Mouse (Mus musculus): ENCODE results near the gene Brms1l. TPM values are rescaled to one million over a fixed set of nuclear protein-coding genes. Genes with fewer than 3 reads are reported as not detected.

Brms1l gene
- polyA plus RNA-seq, 1 experiment: 5.3 TPM

GRCm38 (mm10) chr12:55859409-55860349, 23.6 kb downstream of the Brms1l start:
- 97% methylated on average over 17 of the region's 17 CpGs for WGBS
- no peak for DNase-seq (ENCODE audit: low read depth, low spot score)

- DNase-seq (ENCODE audit: low read depth, low spot score): no peak
- 95% methylated on average over 7 of the region's 7 CpGs for WGBS
Observed at GRCm38 (mm10) chr12:55860631-55861030, 24.5 kb downstream of the Brms1l start.

- 91% methylated on average over 4 of the region's 4 CpGs for WGBS
- no peak for DNase-seq (ENCODE audit: low read depth, low spot score)
Observed at GRCm38 (mm10) chr12:55867738-55868137, 31.6 kb downstream of the Brms1l start.

GRCm38 (mm10) chr12:55869622-55870322, 33.6 kb downstream of the Brms1l start:
- DNase-seq (ENCODE audit: low read depth, low spot score): no peak
- 90% methylated on average over 5 of the region's 5 CpGs for WGBS

GRCm38 (mm10) chr12:55885449-55885848, 49.3 kb downstream of the Brms1l start:
- WGBS: 55% methylated on average over 4 of the region's 4 CpGs

GRCm38 (mm10) chr12:55888570-55888969, 52.4 kb downstream of the Brms1l start:
- WGBS: 28% methylated on average over 5 of the region's 5 CpGs

More at GRCm38 (mm10) chr12:55885449-55885848, 49.3 kb downstream of the Brms1l start:
- no peak for DNase-seq (ENCODE audit: low read depth, low spot score)

GRCm38 (mm10) chr12:55904801-55905200, 68.7 kb downstream of the Brms1l start:
- 71% methylated on average over 1 of the region's 1 CpGs for WGBS
- DNase-seq (ENCODE audit: low read depth, low spot score): no peak

More at GRCm38 (mm10) chr12:55888570-55888969, 52.4 kb downstream of the Brms1l start:
- no peak for DNase-seq (ENCODE audit: low read depth, low spot score)

- no peak for DNase-seq (ENCODE audit: low read depth, low spot score)
- WGBS: 40% methylated on average over 3 of the region's 3 CpGs
Observed at GRCm38 (mm10) chr12:55912138-55912537, 76.0 kb downstream of the Brms1l start.

- 73% methylated on average over 9 of the region's 9 CpGs for WGBS
- no peak for DNase-seq (ENCODE audit: low read depth, low spot score)
Observed at GRCm38 (mm10) chr12:55913201-55913600, 77.1 kb downstream of the Brms1l start.

GRCm38 (mm10) chr12:55916250-55916649, 80.1 kb downstream of the Brms1l start:
- DNase-seq (ENCODE audit: low read depth, low spot score): no peak
- 65% methylated on average over 8 of the region's 8 CpGs for WGBS

GRCm38 (mm10) chr12:55917020-55917419, 80.9 kb downstream of the Brms1l start:
- 93% methylated on average over 19 of the region's 19 CpGs for WGBS
- no peak for DNase-seq (ENCODE audit: low read depth, low spot score)

Other genes with a start within 250 kb of the Brms1l start
- not detected in 2 replicates for gene Insm2, start 236.9 kb upstream of the Brms1l start, polyA plus RNA-seq (2012; rRNA removed)
- 12.6 and 14.8 TPM in 2 replicates for gene Ralgapa1, start 15.2 kb upstream of the Brms1l start, polyA plus RNA-seq (2012; rRNA removed)